Mouse (Mus musculus) heart, embryonic 10.5 days (tissue): ENCODE results near the gene Ripply2. TPM values are rescaled to one million over a fixed set of nuclear protein-coding genes. Genes with fewer than 3 reads are reported as not detected.
"Not testable (repeated sequence)": the region's sequence is repeated elsewhere in the genome, so short reads cannot be mapped to it uniquely, and the experiment has no call there.

Experiments used
- DNase-seq: peaks from one replicate; pipeline ENCODE4 v3.0.0-alpha.2; 2017; ENCODE audit warnings: low spot score
- H3K27ac ChIP-seq: fragments of 300-500 bp; sonication (generic); 2 replicates; pipeline ENCODE4 v1.5.1; 2016; ENCODE audit warnings: mild to moderate bottlenecking
- H3K27me3 ChIP-seq: fragments of 300-500 bp; sonication (generic); 2 replicates; pipeline ENCODE4 v1.6.1; 2016; ENCODE audit warnings: mild to moderate bottlenecking; ENCODE audit not compliant: poor library complexity, insufficient read depth, severe bottlenecking
- H3K36me3 ChIP-seq: fragments of 300-500 bp; sonication (generic); 2 replicates; pipeline ENCODE4 v1.6.1; 2016; ENCODE audit warnings: mild to moderate bottlenecking, moderate library complexity
- H3K4me1 ChIP-seq: fragments of 300-500 bp; sonication (generic); 2 replicates; pipeline ENCODE4 v1.6.1; 2016; ENCODE audit warnings: mild to moderate bottlenecking
- H3K4me3 ChIP-seq: fragments of 300-500 bp; sonication (generic); 2 replicates; pipeline ENCODE4 v1.5.1; 2016; ENCODE audit warnings: mild to moderate bottlenecking, moderate library complexity
- H3K9me3 ChIP-seq: fragments of 300-500 bp; sonication (generic); 2 replicates; pipeline ENCODE4 v1.6.1; 2016; ENCODE audit warnings: mild to moderate bottlenecking, moderate library complexity
- WGBS: fragments of 180-500 bp; shearing (Covaris S2); methylation state at CpG from one replicate; pipeline ENCODE4 v1.1.7; 2016; 5-methylcytosine and 5-hydroxymethylcytosine counted together
- polyA plus RNA-seq: library from polyadenylated mRNA; unstranded; fragments of >200 nt; fragmentation: Nextera tagmentation; extraction: Ambion mirVana; gene quantifications from 2 replicates; pipeline ENCODE4 v1.2.1, GENCODE M21; 2016

Ripply2 gene
- polyA plus RNA-seq: 0.29 and 0.32 TPM in 2 replicates

DNA sequence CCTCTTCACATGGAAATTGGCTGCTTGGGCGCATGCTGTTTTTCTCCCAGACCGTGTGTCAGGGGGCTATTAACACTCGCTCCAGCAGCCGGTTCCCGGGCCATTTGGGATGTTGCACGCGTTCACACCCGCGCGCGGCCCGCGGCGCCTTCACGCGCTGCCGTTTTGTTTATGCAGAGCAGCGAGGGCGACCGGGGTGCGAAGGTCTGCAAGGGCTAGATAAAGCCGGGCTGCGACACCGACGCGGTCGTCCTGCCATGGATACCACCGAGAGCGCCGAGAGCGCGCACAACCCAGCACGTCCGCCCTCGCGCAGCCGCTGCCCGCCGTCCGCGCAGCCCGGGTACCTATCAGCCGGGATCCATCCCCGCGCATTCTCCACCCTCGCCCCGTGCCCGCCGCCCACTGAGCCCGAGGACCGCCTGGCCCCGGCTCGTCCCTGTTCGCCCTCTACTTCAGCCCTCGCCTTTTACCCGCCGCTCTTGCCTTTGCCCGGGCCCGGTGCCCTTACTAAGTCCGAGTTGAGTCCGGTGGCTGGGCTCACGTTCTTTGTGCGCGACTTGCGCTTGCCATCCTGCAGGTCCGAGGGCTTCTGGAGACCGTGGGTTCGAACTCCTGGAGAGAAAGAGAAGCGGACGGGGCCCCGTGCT lies at the start of gene Ripply2:
TSS of gene Ripply2 (plus strand) at position 250 of the 650 bp plus-strand sequence.
- H3K27ac ChIP-seq: peak within 1 kb of the TSS; percentile 8; the same call in 1 of the 2 replicates
- WGBS: under 1% methylated on average over 71 of the region's 71 CpGs

GRCm38 (mm10) chr9:86972471-86972870 lies 42.9 kb upstream of the Ripply2 start:
- H3K27me3 ChIP-seq, H3K27ac ChIP-seq, H3K4me1 ChIP-seq, H3K36me3 ChIP-seq, H3K4me3 ChIP-seq, DNase-seq, H3K9me3 ChIP-seq: not testable (repeated sequence)

More for the DNA sequence above, at the start of gene Ripply2:
- no peak for DNase-seq
- Histone ChIP-seq H3K9me3 (no peaks in the 10 kb centered on the region), H3K27me3 (peaks cover 49% of the 10 kb centered on the region), H3K4me3 (peak within 1 kb of the TSS; percentile 69), H3K4me1 (peaks cover 6% of the 10 kb centered on the region; the same call in 1 of the 2 replicates), H3K36me3 (no peaks in the 10 kb centered on the region)

DNA sequence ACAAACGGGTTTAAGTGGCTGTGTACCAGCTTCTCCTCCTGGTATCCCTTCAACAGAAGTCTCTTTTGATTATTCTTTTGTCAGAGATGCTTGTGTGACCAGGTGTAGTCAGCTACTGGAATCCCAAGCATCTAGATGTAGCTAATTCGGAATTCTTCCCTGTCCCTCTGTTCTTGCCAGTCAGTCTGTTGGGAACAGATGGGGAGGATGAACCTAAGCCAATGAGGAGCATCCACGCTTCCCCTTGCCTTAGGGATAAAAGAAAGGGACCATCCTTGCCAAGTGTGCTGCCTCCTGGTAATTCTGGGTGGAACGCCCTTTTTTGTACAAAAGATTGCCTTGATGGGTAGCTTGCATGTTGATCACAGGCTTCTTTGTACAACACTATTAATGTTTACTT lies 41.8 kb upstream of the Ripply2 start:
- Histone ChIP-seq H3K4me3 (no peak overlapping the region), H3K27ac (no peak overlapping the region), H3K27me3 (no peaks in the 10 kb centered on the region), H3K9me3 (no peaks in the 10 kb centered on the region), H3K4me1 (no peaks in the 10 kb centered on the region; the same call in 1 of the 2 replicates), H3K36me3 (no peaks in the 10 kb centered on the region)
- no peak for DNase-seq
- WGBS: 62% methylated on average over 4 of the region's 4 CpGs

DNA sequence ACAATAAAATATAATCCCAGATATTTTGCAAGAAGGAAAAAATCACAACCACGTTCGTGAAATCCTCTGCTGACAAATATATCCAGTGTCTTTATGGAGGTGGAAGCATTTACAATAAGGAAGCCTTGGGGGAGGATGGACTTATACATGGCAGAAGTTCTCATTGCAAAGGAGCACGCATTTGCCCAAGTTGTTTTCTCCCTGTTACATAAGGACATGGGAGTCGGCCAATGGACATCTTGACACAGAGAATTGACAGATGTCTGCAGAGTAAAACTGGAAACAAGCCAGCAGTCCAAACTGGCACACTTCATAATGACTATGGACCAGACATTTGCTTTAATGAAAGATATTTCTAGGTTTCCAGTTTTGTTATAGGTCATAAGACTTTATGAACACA lies 38.4 kb upstream of the Ripply2 start:
- Histone ChIP-seq H3K27me3 (no peaks in the 10 kb centered on the region), H3K9me3 (no peaks in the 10 kb centered on the region), H3K36me3 (no peaks in the 10 kb centered on the region), H3K4me1 (no peaks in the 10 kb centered on the region; the same call in 1 of the 2 replicates), H3K4me3 (no peak overlapping the region), H3K27ac (no peak overlapping the region)
- DNase-seq: no peak
- WGBS: 79% methylated on average over 4 of the region's 4 CpGs

DNA sequence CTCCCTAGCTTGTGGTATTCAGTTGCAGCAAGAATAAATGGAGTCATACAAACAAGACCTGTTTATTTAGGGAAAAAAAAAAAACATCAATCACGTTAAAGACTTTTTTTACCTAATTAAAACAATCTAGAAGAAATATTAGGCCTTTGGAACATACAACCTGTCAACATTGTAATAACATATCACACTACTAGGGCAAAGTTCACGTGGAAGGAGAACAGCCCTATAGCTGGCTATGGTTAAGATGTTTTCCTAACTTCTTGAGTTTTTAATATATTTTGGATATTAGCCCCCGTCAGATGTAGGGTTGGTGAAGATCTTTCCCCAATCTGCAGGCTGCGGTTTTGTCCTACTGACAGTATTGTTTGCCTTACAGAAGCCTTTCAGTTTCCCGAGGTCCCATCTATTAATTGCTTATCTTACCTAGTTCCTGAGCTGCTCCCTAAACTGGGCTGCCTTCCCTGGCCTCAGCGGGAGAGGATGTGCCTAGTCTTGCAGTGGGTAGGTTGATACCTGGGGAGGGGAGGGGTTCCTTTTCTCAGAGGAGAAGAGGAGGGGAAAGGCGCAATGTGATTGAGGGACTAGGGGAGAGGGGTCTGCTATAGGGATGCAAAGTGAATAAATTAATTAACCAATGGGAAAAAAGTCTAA lies 37.0 kb upstream of the Ripply2 start:
- H3K27me3 ChIP-seq: no peaks in the 10 kb centered on the region
- no peak for DNase-seq
- H3K9me3 ChIP-seq: no peaks in the 10 kb centered on the region
- no peaks in the 10 kb centered on the region for H3K4me1 ChIP-seq
- 55% methylated on average over 7 of the region's 7 CpGs for WGBS
- no peak overlapping the region for H3K4me3 ChIP-seq
- H3K27ac ChIP-seq: no peak overlapping the region
- no peaks in the 10 kb centered on the region for H3K36me3 ChIP-seq

GRCm38 (mm10) chr9:86980048-86980447 lies 35.3 kb upstream of the Ripply2 start:
- no peak for DNase-seq
- Histone ChIP-seq H3K4me3 (no peak overlapping the region), H3K27me3 (no peaks in the 10 kb centered on the region), H3K4me1 (no peaks in the 10 kb centered on the region), H3K9me3 (no peaks in the 10 kb centered on the region), H3K36me3 (no peaks in the 10 kb centered on the region), H3K27ac (no peak overlapping the region)

DNA sequence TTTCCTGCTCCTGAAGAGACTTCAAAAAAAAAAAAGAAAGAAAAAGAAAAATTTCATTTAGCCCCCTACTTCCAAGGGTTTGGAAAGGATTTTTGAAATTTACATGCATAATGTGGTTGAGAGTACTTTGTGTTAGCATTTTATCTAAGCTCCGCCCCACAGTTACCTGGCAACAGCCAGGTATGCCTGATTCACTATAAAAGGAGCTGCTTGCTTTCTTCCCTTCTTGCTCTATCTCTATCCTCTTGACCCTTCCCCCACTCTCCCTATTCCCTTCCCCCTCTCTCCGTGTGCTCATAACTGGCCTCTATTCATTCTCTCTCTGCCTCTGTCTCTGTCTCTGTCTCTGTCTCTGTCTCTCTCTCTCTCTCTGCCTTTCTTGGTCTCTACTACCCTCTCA lies 34.4 kb upstream of the Ripply2 start:
- no peaks in the 10 kb centered on the region for H3K9me3 ChIP-seq

GRCm38 (mm10) chr9:86981551-86981950 lies 33.8 kb upstream of the Ripply2 start:
- no peak overlapping the region for H3K27ac ChIP-seq
- no peak for DNase-seq
- H3K4me1 ChIP-seq: no peaks in the 10 kb centered on the region
- no peaks in the 10 kb centered on the region for H3K36me3 ChIP-seq
- WGBS: 18% methylated on average over 10 of the region's 10 CpGs
- no peak overlapping the region for H3K4me3 ChIP-seq
- no peaks in the 10 kb centered on the region for H3K9me3 ChIP-seq
- H3K27me3 ChIP-seq: no peaks in the 10 kb centered on the region

More for the DNA sequence above, 34.4 kb upstream of the Ripply2 start:
- Histone ChIP-seq H3K4me3 (no peak overlapping the region), H3K27ac (no peak overlapping the region), H3K27me3 (no peaks in the 10 kb centered on the region), H3K36me3 (no peaks in the 10 kb centered on the region), H3K4me1 (no peaks in the 10 kb centered on the region)
- DNase-seq: no peak
- 42% methylated on average over 2 of the region's 2 CpGs for WGBS

- Histone ChIP-seq H3K9me3 (no peaks in the 10 kb centered on the region), H3K27ac (no peak overlapping the region), H3K4me3 (no peak overlapping the region), H3K27me3 (no peaks in the 10 kb centered on the region), H3K36me3 (no peaks in the 10 kb centered on the region), H3K4me1 (no peaks in the 10 kb centered on the region)
- DNase-seq: no peak
- WGBS: 64% methylated on average over 3 of the region's 3 CpGs
Observed at GRCm38 (mm10) chr9:86984583-86984982, 30.8 kb upstream of the Ripply2 start.

DNA sequence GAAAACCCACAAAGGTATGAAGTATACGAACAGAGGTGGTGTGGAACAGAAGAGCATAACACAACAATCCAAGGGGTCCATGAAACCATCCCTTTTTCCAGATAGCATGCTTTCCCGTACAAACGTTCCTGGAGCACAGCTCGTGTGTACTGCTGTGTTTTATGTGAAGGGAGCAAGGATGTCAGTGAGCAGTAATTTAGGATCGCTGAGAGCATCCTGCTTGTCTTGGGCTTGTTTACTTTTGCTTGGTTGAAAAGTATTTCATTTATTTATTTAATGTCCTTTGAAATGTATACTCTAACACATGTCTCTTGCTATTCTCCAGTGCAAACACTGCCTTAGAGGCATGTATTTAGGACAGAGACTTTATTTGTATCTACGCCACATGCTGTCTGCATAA lies 30.2 kb upstream of the Ripply2 start:
- DNase-seq: no peak
- Histone ChIP-seq H3K4me1 (no peaks in the 10 kb centered on the region), H3K36me3 (no peaks in the 10 kb centered on the region), H3K27me3 (no peaks in the 10 kb centered on the region), H3K9me3 (no peaks in the 10 kb centered on the region), H3K4me3 (no peak overlapping the region), H3K27ac (no peak overlapping the region)
- WGBS: 73% methylated on average over 6 of the region's 6 CpGs

- Histone ChIP-seq H3K27me3 (no peaks in the 10 kb centered on the region), H3K27ac (no peak overlapping the region), H3K4me3 (no peak overlapping the region), H3K4me1 (peaks cover 6% of the 10 kb centered on the region; the same call in 1 of the 2 replicates), H3K9me3 (no peaks in the 10 kb centered on the region), H3K36me3 (no peaks in the 10 kb centered on the region)
- DNase-seq: no peak
- 54% methylated on average over 7 of the region's 7 CpGs for WGBS
Observed at GRCm38 (mm10) chr9:86986703-86987296, 28.5 kb upstream of the Ripply2 start.

DNA sequence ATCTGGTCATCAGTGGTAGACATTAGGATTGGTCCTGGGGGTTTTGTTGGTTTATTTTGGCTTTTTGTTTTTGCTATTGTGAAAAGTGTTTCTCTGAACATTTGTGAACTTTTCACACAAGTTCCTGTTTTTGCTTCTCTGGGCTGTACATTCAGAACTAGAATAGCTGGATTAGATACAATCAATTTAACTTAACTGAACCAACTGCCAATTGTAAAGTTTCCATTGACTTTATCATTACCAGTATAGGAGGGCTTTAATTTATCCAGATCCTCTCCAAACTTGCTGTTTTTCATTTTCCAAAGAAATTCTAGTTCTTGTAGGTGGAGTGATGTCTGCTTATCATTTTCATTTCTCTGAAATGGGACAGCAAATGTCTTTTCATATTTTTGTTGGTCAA lies 25.5 kb upstream of the Ripply2 start:
- no peak for DNase-seq
- Histone ChIP-seq H3K9me3 (no peaks in the 10 kb centered on the region), H3K36me3 (no peaks in the 10 kb centered on the region), H3K27ac (no peak overlapping the region), H3K27me3 (no peaks in the 10 kb centered on the region), H3K4me3 (no peak overlapping the region), H3K4me1 (peaks cover 10% of the 10 kb centered on the region; the same call in 1 of the 2 replicates)

- Histone ChIP-seq H3K27me3 (no peaks in the 10 kb centered on the region), H3K9me3 (no peaks in the 10 kb centered on the region), H3K36me3 (no peaks in the 10 kb centered on the region), H3K4me1 (peaks cover 10% of the 10 kb centered on the region; the same call in 1 of the 2 replicates), H3K4me3 (no peak overlapping the region), H3K27ac (no peak overlapping the region)
- 46% methylated on average over 8 of the region's 8 CpGs for WGBS
- no peak for DNase-seq
Observed at GRCm38 (mm10) chr9:86991758-86992157, 23.6 kb upstream of the Ripply2 start.
